Mouse (Mus musculus): ENCODE measurements around the gene Fbn1.

The Fbn1 gene

DNA sequence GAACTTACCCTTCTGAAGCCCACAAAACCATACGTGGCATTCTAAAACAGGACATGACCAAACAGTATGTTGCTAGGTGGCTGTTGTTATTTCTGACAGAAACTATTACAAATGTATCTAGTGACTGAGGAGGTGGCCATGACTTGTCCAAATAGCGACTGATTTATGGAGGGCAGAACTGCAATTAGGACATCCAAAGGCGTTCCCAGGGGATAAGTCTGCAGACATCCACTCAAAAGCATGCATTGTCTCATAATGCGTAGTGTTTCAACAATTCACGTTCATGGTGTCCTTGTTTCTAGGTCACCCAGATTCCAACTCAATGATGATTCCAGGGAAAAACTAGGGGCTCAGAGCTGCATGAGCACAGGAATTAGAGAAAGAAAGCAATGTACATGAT, 53.0 kb downstream of the Fbn1 start:
- DNase-seq = no peak

DNA sequence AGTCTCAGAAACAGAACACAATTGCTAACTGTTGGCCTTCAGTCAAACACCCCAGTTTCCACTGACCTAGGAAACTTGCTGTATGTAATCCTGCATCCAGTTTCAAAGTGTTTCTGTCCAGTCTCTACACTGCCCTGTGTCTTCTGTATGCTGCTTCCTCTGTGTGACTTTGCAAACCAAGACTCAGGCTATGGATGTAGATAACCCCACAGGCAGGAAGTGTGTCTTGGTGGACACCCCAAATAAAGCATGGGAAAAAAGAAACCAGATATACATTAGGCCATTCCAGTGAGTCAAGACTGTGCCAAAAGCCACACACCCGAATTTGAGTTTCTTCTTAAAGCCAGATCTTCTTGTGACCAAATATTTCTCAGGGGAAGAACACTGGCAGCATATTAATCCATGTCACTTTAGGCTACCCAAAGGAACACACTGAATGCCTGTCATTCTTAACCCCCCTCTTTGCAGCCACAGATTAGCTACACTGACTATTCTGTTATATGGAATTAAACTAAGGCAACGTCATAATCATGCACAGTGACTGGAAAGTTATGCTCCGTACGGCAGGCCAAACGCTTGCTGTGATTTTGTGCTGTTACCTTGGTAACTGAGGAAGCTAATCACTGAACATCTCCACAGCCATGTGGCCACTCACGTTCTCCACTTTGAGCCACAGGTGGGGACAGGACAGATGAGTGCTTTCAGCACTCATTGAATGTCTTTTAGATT, 55.3 kb downstream of the Fbn1 start:
- DNase-seq = no peak

DNA sequence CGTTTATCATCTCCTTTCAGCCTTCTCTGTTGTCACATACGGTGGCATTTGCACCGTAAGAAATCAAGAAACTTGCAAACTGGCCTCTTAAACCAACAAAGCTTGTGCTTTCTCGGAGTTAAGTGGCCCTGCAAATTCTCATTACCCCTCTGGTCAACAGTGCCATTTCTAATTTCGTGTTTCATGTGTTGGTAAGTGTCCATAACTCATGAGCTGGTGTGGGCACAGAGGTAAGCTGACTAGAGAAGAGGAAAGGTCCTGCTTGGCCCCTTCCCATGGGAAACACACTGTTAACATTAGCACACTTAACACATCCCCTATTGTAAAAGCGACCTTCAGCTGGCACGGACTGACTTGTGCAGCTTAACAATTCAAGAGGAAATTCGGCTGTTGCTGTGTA, 58.4 kb downstream of the Fbn1 start:
- DNase-seq = no peak

DNA sequence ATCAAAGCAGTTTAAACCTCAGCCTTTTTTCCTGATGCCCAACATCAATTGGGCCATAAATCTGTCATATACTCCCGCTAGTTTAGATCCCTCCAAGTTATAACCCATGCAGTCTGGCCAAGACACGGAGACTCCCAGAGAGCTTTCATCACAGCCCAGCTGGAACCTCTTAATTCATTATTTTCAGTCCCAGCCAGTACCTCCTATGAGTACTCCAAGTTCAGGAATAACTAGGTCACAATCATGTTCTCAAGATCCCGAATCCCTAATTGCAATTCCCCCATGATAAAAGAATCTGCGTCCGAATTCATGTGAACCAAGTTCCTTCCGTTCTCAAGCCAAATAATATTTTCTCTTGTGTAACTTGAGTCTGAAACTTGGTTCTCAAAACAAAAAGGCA, 58.9 kb downstream of the Fbn1 start:
- DNase-seq = no peak

DNA sequence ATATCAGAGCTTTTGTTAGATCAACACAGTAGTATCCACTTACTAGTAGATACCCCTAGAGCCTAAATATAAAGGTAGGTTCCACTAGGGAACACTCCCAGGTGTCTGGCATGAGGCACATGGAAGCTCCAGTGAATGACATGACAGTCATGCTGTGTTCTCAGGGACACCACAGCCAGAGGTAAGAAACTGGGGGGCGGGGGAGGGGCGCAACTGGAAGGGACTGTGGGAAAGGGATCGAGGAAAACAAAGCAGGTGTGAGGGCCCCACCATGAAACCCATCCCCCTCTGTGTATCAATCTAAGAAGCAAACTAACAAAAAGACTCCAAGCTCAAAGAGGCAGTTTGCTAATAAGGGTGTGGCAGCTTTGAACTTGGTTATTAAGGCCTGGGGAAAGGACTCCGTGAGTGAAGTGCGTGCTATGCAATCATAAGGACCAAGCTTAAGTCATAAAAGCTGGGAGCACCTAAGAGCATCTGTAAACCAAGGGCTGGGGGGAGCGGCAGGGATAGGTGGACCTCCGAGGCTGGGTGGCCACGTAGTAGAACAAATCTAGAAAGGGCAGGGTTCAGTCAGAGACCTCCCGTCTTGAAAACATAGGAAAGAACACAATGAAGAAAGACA, 60.4 kb downstream of the Fbn1 start:
- DNase-seq = no peak

DNA sequence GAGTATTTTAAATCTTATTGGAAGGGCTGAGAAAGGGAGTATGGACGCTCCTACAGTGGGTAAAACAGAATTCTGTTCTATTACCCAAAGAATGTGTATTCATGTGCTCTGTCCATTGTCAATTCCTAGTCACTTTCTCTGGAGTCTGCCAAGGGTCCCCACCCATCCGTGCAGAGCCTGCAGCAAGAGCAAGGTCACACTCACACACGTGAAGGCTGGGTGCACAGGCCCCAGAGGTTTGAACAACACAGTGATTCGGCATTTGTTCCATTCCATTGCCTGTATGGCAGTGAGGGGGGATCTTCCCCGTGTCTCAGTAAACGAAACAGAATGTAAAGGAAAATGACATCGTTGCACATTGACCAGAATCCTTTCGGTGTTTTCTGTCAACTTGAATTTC, 69.4 kb downstream of the Fbn1 start:
- DNase-seq = no peak

DNA sequence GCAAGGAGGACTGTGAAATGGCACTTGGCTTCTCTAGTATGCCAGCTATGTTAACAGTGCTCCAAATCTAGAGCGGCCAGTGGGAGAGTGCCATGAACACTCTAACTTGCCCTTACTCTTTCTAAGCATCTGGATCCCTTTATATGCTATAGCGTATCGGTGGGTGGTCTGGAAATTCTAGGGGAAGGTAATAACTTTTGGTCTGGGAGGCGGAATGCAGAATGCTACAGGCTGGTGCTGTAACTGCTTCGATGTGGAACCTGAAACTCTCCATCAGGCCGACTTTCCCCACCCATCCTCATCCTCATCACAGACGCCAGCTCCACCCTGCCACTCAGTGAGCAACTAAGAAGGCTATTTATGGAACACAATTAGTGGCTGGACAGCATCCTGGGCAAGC, 71.6 kb downstream of the Fbn1 start:
- no peak for DNase-seq

DNA sequence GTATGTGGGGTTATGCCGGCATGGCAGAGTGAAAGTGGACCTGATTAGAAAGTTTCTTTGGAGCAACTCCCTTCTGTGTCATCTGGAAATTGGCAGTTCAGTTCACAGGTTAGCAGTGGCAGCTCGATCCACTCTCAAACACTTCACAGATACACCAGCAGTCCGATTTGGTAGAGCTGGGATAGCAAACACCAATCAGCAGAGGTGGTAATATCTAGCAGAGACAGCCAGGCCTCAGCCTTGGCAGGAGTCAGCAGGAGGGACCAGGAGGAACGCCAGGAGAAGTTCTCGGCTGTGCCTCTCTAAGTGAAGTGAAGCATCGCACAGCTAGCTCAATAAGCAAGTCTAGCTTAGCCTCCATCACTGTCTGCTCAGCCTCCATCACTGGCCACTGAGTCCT, 74.3 kb downstream of the Fbn1 start:
- DNase-seq = no peak

DNA sequence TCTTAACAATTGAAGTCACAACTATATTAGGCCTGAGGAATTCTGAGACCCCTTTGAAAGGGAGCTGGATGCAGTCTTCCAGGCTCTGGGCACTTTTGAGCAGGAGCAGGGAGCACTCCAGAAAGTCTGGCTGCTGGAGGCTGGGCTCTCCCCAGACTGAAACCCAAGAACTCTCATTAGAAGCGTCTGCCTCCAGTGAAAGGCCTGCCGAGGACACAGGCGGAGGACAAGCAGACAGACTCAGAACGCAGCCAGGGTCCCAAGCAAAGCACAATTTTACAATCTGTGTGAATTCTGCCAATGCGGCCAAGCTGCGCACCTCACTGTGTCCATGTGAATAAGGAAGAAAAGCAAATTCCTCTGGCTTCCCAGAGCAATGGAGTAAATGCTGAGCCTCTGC, 76.3 kb downstream of the Fbn1 start:
- DNase-seq = no peak

DNA sequence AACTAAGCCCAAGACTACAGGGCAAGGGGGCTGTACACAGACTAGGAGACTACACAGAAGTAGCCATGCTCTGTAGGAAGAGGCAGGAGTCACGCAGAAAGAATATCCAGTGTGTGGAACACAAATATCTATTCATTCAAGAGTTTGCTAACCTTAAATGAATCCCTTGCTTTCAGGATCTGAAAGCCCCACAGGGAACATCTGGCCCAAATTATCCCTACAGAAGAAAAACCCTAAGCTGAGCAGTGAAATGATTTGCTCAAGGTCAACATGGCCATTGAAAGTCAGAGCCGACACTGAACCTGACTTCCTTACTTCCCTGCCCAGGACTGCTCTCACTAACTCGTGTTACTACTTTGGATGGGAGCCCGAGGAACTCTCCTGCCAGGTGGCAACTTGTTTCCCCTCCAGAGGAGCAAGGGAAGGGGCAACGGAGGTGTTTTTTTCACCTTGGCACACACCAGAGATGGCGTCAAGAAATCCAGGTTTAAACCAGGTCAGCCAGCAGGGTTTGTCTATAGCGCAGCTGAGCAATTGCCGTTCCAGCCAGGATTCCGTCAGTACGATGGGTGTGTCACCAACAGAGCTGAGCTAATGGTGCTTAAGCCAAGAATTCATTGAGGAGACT, 78.9 kb downstream of the Fbn1 start:
- DNase-seq = no peak

DNA sequence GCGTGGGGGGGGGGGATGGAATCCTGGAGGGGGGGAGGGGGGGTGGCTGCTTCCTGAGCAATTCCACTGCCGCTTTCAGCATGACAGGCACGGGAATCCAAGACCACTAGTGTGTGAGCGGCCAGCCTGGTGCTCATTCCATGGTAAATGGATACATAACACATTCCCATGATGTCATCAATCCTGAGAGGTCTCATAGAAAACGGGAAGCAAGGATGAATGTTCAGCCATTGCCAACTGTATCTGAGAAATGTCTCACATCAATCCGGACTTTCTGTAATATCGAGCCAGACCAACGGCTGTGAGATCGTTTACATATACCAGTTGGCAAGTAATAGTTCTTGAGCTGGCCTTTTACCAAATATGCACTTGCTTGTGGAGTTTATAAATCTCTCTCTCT, 87.2 kb downstream of the Fbn1 start:
- DNase-seq = no peak

DNA sequence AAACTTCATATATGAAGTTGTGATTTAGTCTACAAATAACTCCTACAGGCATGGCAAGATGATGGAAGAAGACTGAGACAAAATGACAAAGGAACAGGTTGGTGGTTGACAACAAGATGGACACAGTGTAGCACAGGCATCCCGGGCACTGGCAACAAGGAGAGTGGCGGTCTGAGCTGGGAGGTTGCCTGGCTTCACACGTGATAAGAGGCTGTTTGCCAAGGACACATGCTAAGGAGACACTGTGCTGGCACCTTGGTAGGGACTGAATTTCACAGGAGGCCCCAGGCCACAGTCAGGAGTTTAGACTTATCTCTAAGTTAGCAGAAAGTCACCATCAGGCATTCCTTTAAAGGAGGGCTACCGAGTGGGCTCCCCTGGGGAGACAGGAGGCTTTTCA, 88.1 kb downstream of the Fbn1 start:
- no peak for DNase-seq

DNA sequence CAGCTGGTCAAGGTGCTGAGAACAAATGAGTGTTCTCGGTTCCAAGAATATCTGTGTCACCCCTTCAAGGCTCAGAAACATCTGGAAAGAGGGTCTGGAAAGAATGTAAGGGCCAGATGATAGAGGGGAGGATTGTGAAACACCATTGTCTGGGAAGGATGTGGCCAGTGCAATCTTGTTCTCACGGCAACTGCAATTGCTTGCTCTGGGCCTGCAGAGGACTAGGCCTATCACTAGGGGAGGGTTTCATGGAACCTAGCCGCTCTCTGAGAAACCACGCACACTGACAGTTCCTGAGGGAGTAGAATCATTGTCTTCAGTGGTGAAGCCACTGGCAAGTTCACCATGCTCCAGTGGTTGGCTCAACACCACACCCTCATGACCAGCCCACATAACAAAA, 89.2 kb downstream of the Fbn1 start:
- DNase-seq = no peak

DNA sequence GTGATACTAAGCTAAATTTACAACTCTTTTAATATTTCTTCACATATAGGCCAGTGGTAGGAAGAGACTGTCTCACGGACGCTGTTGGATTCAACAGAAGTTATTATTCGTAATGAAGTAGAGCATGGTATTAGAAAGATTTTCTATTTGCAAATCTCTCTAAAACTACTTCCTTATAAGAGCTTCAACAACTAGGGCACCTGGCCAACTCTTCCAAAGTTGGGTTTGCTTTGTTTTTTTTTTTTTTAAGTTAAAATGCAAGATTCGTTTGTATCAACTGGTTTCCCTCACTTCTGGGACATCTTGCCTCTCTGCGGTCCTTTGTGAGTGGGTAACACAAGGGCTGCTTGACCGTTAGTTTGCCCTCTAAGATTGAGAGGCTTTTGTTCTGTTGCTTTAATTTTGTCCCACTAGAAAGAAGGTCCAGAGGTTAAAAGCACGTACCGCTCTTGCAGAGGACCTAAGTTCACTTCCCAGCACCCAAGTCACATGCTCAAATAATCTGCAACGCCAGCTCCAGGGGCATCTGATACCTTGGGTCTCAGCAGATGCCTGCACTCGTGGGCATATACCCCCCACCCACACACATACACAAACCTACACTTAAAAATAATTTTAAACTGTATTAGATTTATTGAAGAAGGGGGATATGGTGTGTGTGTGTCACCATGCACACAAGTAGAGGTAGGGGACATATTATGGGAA, 91.1 kb downstream of the Fbn1 start:
- no peak for DNase-seq

DNA sequence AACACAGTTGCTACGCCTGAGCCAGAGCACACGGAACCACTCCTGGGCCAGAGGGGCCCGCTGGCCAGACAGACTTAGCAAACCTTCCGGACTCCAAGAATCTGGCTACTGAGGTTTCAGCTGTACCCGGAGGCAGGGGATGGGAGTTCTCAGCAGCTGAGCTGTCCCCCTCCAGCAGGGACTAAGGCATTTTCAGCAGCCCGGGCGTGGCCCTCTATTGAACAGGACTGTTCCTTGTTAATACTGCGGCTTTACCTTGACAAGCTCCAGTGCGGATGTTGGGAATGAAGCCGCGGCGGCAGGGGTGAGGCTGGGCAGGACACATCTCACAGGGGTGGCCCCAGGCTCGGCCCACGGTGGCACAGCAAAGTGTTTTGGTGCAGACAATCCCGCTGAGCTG, 95.4 kb downstream of the Fbn1 start:
- DNase-seq = no peak

DNA sequence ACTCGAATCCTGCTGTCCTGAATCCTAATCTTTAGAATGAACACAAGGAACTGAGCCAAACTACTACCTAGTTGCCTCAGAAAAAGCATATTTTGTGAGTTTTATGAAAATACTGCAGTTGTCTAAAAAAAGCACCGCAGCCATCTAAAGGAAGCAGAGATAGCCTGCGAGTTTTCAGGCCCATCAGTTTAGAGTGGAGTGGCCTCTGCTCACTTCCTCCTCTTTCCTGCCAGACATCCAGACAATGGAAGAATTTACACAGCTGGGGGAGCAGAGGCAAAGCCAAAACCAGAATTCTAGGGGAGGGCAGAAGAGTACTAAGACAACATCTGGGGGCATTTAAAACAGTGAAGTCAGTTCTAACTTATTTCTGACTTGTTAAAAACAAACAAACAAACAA, 96.0 kb downstream of the Fbn1 start:
- DNase-seq = no peak

DNA sequence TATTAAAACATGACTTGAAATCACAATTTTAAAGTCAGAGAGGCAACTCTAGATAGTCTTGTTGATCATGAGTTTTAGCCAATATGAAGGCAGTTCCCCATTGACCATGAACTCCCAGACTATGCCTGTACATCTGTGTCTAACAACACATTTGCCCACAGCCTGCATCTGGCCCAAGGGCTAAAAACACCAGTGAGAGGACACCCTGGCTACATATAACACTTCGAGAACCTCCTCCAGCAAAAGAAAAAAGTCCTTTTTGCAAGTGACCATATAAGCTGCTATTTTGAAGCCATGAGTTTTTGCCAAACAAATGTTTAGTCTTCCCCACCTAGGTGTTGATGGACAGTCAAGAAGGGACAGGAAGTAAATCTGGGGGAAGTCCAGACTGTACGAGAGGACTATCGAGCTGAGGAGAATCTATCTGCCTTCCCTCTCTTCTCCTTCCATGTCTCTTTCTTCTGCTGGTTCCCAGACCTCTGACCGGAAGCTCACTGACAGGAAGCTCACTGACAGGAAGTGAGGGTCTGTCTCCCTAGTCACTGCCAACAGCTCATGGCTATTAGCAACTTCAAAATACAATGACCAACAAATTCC, 103.2 kb downstream of the Fbn1 start:
- DNase-seq = no peak

DNA sequence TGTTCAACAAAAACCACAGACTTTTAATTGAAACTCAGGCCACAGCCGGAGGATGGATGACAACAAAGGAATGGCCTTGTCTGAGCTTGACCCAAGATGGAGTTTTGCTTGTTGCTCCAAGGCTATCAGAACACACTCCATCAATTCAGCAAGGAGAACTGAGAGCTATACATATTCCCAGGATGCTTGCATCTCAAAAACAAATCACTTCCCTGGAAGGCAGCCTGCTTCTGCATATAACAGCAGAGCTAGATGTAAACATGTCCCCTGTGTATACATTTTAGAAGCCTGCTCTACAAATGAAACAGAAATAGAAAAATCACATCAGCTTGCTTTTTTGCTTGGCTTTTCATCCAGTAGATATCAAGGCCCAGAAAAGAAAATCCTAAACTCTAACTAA, 105.5 kb downstream of the Fbn1 start:
- DNase-seq = no peak

DNA sequence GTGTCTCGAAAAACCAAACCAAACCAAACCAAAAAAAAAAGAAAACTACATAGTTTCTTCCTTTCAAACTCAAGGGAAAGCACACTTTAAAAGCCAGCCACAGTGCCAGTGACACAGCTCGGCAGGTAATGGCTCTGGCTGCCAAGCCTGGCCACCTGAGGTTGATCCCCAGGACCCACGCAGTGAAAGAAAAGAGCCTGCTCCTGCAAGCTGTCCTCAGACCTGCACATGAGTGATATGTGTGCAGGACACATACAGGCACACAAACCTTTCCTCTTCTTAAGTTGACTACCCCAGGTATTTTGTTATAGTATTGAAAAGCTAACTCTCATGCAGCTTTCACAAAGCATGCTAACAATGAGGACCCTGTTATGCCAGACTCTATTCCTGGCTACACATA, 107.7 kb downstream of the Fbn1 start:
- no peak for DNase-seq

DNA sequence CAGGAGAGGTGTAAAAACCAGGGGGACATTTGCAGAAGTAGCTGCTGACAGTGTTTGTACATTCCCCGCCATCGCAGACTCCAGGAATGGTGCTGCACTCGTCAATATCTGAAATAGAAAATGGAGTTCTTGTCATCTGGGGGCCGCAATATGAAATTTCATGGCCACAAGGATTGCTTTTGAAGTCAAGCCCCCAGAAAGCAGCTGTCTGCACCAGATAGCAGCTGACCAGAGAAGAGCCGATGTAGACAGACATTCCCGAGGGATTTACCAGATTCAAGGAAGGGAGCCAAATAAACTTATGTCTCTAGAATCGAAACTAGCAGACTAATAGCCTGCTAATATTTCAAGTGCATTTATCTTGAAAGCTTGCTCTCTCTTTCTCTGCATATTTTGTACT, 110.0 kb downstream of the Fbn1 start:
- DNase-seq = peak; percentile 12

DNA sequence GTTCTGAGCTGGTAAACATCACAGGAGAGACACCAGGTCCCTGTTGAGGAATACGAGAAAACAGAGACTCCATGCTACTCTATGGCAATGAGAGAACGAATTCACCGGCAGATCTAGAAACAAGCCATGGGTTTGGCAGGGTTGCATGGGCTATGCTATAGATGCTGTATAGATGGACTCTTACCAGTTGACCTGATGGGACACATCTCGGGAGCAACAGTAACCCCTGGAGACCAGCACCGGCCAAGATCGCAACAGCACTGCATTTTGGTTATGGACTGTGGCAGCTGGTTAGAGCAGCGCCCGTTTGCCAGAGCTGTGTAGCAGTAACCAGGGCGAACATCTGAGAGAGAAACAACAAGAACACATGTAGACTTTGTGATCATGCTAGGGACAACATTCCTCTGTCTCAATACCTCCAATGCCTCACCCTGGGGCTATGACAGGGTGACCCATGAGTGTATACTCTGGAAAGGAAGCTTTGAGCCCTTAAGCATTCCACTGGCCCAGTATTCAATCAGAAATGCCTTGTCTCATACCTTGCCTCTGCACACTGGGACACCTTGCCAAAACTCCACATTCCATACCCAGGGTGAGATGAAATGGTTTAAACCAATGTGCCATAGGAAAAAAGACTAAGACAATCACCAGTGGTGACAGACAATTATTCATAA, 113.2 kb downstream of the Fbn1 start:
- no peak for DNase-seq

DNA sequence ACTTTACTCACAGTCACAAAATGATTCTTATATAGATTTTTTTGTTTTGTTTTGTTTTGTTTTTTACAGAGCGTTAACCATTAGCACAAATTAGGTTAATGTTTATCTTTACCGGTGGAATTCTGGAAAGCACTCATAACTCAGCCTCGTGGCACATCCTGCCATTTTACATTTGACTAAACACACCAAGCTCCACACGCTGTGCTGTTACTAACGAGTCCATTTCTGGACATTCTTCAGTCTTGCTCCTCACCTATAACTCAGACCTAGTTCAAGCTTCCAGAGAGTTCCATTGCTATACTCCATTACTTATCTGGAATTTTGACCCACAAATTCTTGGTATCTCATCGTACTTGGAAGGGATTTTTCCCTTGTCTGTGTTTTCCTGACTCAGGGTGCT, 116.2 kb downstream of the Fbn1 start:
- no peak for DNase-seq

DNA sequence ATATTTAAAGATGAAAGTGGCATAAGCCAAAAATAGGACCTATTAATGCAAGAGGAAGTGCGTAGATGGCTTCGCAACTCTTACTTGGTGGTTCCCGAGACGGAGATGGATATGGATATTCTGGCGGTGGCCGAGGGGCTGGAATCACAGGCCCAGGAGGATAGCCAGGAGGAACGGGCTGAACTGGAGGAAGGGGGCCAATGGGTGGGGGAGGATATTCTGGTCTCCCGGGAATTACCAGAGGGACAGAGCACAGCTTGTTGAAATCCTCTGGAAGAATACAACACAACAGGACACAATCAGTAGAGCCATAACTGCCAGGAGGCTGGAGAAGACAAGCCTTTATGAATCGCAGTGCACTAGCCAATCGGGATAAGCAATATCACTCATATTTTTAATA, 118.0 kb downstream of the Fbn1 start:
- no peak for DNase-seq
